Mouse (Mus musculus) bone marrow macrophage, adult 2 months (primary cell): ENCODE data around the gene Cish.
"Not testable (repeated sequence)": the region's sequence is repeated elsewhere in the genome, so short reads cannot be mapped to it uniquely, and the experiment has no call there.

Experiments
- CTCF ChIP-seq: IDR thresholded peaks from 2 replicates; pipeline ENCODE4 v1.5.1; 2012; ENCODE audit warnings: low read depth, mild to moderate bottlenecking, low read length, moderate library complexity
- POLR2A ChIP-seq: IDR thresholded peaks from 2 replicates; pipeline ENCODE4 v1.6.1; 2012; ENCODE audit warnings: mild to moderate bottlenecking, low read depth, low read length, borderline replicate concordance

DNA sequence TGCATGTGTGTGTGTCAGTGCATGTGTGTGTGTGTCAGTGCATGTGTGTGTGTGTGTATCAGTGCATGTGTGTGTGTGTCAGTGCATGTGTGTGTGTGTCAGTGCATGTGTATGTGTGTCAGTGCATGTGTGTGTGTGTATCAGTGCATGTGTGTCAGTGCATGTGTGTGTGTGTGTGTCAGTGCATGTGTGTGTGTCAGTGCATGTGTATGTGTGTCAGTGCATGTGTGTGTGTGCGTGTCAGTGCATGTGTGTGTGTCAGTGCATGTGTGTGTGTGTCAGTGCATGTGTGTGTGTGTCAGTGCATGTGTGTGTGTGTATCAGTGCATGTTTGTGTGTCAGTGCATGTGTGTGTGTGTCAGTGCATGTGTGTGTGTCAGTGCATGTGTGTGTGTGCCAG lies 10.8 kb downstream of the Cish start:
- not testable (repeated sequence) for TF ChIP-seq POLR2A, CTCF
